Mouse (Mus musculus): ENCODE results near the gene Csf3. TPM values are rescaled to one million over a fixed set of nuclear protein-coding genes. Genes with fewer than 3 reads are reported as not detected.

Csf3 gene
- polyA plus RNA-seq, 1 experiment = not detected

DNA sequence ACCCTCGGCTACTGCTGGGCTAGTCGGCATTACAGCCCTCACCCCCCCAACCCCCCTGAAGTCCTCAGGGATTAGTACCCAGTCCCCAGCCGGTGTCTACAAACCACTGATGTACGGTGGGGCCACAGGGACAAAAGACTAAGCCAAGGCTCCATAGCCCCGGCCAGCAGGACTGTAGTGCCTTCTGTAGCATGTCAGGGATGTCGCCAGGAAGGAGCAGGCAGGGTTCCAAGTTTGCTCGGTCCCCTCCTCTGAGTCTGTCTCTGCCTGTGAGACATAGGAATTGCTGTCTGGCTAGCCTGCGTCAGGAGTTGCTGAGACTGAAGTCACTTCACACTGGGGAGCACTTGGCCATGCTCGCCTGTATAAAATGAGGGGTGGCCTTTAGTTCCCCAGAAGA is 6.8 kb upstream of the Csf3 start:
- Histone ChIP-seq H3K4me3 (ENCODE audit: insufficient read depth, low read length) (no peak overlapping the region), H3K27ac (ENCODE audit: insufficient read depth, low read depth, low read length) (no peak overlapping the region), H3K4me1 (ENCODE audit: control insufficient read depth, insufficient read depth, low read length) (no peaks in the 10 kb centered on the region)
- TF ChIP-seq CTCF (IDR thresholded peaks at IDR 0.05; ENCODE audit: low read depth, low read length) (no peak), POLR2A (IDR thresholded peaks at IDR 0.05; ENCODE audit: borderline replicate concordance, low read depth, low read length) (no peak)

DNA sequence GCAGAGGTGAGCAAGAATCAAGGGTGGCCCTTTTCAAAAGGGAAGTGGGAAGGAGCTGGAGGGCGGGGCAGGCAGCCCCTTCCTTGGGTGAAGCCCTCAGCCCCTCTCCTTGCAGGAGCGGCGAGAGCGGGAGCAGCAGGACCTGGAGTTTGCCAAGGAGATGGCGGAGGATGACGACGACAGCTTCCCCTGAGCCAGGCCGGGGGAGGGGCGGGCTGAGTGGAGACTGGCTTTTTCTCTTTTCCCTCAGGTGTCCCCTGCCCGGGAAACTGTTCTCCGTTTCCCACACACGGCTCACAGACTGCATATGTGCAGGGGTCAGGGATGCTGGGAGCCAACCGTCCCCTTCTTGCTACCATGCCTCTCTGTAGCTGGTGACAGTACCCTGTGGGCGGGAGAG is 5.7 kb upstream of the Csf3 start:
- peaks cover 3% of the 10 kb centered on the region; the same call in 1 of the 2 replicates for H3K4me1 ChIP-seq (ENCODE audit: control insufficient read depth, insufficient read depth, low read length)
- H3K4me3 ChIP-seq (ENCODE audit: insufficient read depth, low read length) = no peak overlapping the region
- H3K27ac ChIP-seq (ENCODE audit: insufficient read depth, low read depth, low read length) = no peak overlapping the region
- TF ChIP-seq POLR2A (IDR thresholded peaks at IDR 0.05; ENCODE audit: borderline replicate concordance, low read depth, low read length) (no peak), CTCF (IDR thresholded peaks at IDR 0.05; ENCODE audit: low read depth, low read length) (no peak)

DNA sequence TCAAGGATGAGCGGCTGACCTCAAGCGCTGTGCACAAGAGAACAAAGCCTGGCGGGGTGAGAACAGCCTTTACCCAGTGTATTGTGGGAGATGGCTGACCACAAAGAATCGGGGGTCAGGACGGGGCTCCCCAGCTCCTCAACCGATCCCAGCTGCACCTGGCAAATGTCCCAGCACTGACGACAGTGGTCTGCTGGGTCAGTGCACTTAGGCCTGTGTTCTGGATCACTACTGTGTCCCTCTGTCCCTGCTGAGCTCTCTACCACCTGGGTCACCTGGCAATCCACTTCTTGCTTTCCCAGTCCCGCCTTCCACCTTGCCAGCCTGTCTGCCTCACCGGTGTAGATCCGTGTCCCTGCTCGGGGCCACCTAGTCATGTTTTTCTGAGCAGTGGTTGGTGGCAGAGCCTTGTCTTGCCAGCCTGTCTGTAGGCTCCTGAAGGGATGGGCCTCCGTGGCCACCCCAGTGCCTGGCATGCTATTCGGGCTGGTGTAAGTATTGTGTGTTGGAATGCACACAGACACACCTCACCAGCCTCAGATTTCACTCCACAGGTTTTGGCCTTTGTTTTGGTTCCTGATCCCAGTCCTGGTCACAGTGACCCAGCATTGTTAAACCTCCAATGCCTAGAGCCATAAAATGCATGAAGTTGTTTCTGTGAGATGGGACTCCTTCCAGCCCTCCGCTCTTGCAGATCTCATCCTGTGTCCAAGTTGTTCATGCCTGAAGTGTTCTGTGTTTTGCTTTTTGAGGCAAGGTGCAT is 4.4 kb upstream of the Csf3 start:
- H3K4me3 ChIP-seq (ENCODE audit: insufficient read depth, low read length) = no peak overlapping the region
- no peak for TF ChIP-seq POLR2A (IDR thresholded peaks at IDR 0.05; ENCODE audit: borderline replicate concordance, low read depth, low read length)
- TF ChIP-seq CTCF (IDR thresholded peaks at IDR 0.05; ENCODE audit: low read depth, low read length) = no peak
- no peak overlapping the region for H3K27ac ChIP-seq (ENCODE audit: insufficient read depth, low read depth, low read length)
- peaks cover 10% of the 10 kb centered on the region; the same call in 1 of the 2 replicates for H3K4me1 ChIP-seq (ENCODE audit: control insufficient read depth, insufficient read depth, low read length)

DNA sequence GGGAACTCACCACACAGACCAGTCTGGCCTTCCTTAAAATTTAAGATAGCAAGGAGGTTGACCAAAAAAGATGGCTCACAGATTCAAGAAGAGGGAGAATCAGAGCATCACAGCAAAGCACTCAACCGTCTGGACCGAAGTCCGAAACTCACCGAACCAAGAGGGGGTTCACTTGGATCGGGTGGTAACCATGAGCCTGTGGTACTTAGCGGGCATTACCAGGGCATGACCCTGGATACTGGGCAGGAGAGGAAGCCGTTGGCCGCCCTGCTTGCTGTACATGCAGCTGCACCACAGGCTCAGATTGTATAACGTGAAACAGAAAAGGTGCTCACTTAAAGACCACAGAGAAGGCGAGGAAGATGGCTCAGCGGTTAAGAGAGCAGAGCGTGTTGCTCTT is 3.8 kb upstream of the Csf3 start:
- Histone ChIP-seq H3K27ac (ENCODE audit: insufficient read depth, low read depth, low read length) (no peak overlapping the region), H3K4me1 (ENCODE audit: control insufficient read depth, insufficient read depth, low read length) (peaks cover 10% of the 10 kb centered on the region; the same call in 1 of the 2 replicates), H3K4me3 (ENCODE audit: insufficient read depth, low read length) (no peak overlapping the region)
- no peak for TF ChIP-seq POLR2A (IDR thresholded peaks at IDR 0.05; ENCODE audit: borderline replicate concordance, low read depth, low read length)

DNA sequence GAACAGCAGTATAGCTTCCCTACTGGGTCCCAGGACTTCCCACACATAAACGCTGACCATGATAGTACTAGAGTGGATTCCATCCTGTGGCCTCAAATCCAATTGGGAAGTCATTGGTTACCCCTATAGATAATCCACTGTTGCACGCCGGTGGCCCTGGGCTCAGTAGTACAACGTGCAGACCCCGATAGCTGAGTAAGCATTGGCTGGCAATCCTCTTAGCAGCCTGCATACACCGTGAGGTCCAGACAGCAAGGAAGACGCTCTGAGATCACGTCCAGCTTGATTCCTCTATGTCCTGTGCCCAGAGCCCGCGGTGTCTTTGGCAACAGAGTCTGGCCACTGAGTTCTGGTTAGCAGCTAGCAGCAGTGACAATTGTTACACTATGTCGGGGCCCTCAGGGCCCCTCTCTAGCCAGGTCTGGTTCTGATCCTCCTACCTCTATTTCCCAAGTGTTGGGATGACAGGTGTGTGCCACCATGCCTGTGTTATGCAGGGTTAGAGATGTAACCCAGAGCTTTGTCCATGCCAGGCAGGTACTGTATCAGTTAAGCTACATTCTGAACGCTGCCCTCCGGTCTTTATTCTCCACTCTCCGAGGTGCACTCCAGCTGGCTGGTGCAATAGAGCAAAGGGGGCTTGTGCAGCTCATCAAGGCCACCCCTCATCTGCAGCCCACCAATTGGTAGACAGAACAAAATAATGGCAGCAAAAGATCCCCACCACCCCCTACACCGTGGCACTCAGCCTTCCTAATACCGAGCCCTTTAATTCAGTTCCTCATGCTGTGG is 2.0 kb upstream of the Csf3 start:
- H3K4me3 ChIP-seq (ENCODE audit: insufficient read depth, low read length) = no peak overlapping the region
- H3K27ac ChIP-seq (ENCODE audit: insufficient read depth, low read depth, low read length) = no peak overlapping the region
- no peak for TF ChIP-seq CTCF (IDR thresholded peaks at IDR 0.05; ENCODE audit: low read depth, low read length)
- no peak for TF ChIP-seq POLR2A (IDR thresholded peaks at IDR 0.05; ENCODE audit: borderline replicate concordance, low read depth, low read length)
- H3K4me1 ChIP-seq (ENCODE audit: control insufficient read depth, insufficient read depth, low read length) = peaks cover 10% of the 10 kb centered on the region; the same call in 1 of the 2 replicates

DNA sequence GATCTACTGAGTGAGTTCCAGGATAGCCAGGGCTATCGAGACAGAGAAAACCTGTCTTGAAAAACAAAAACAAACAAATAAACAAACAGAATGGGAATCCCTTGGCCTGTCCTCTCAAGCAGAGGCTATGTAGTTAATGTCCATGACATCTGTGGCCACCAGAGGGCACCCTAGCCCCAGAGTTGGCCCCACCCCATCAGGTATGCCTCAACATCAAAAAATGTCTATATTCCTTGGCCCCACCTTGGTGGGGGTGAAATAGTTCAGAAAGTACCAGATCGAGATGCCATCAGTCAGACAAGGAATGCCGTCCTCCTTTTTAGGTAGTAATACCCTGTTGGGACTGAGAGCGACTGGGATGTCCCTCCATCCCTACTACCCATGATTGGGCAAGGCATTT is 1.2 kb upstream of the Csf3 start:
- Histone ChIP-seq H3K4me3 (ENCODE audit: insufficient read depth, low read length) (no peak overlapping the region), H3K27ac (ENCODE audit: insufficient read depth, low read depth, low read length) (no peak overlapping the region), H3K4me1 (ENCODE audit: control insufficient read depth, insufficient read depth, low read length) (peaks cover 10% of the 10 kb centered on the region; the same call in 1 of the 2 replicates)
- TF ChIP-seq POLR2A (IDR thresholded peaks at IDR 0.05; ENCODE audit: borderline replicate concordance, low read depth, low read length) = no peak
- peak; percentile 97 for TF ChIP-seq CTCF (IDR thresholded peaks at IDR 0.05; ENCODE audit: low read depth, low read length)

DNA sequence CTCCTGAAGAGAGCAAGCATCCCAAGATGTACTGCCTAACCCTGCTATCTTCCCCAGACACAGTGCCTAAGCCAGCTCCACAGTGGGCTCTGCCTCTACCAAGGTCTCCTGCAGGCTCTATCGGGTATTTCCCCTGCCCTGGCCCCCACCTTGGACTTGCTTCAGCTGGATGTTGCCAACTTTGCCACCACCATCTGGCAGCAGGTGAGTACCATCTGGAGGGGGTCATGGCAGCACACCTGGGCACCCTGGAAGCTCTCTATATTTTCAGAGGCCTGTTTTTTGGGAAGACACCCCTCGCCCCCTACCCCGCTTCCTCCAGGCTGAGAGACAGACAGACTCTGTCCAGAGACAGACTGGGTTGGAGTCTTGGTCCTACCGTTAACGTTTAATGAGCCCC is 1.3 kb downstream of the Csf3 start:
- TF ChIP-seq CTCF (IDR thresholded peaks at IDR 0.05; ENCODE audit: low read depth, low read length) (no peak), POLR2A (IDR thresholded peaks at IDR 0.05; ENCODE audit: borderline replicate concordance, low read depth, low read length) (no peak)
- Histone ChIP-seq H3K4me1 (ENCODE audit: control insufficient read depth, insufficient read depth, low read length) (peaks cover 23% of the 10 kb centered on the region), H3K27ac (ENCODE audit: insufficient read depth, low read depth, low read length) (no peak overlapping the region), H3K4me3 (ENCODE audit: insufficient read depth, low read length) (no peak overlapping the region)

DNA sequence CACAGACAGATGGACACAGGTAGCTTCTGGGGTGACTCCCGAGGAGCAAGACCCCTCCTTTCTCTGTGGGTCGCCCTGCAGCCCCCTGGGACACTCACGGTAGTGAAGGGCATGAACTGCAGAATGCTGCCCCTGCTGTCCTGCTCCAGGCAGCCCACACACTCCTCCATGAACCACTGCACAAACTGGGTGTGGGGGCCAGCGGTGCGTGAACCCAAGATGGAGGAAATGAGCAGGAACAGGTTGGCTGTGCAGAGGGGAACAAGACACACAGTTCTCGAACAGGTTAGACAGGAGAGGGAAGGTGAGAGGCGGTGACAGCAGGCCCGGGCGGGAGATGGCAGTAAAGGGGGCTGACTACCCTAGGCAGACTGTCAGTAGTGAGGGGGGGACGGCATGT is 4.0 kb downstream of the Csf3 start:
- Histone ChIP-seq H3K4me1 (ENCODE audit: control insufficient read depth, insufficient read depth, low read length) (peaks cover 44% of the 10 kb centered on the region), H3K4me3 (ENCODE audit: insufficient read depth, low read length) (no peak overlapping the region), H3K27ac (ENCODE audit: insufficient read depth, low read depth, low read length) (no peak overlapping the region)
- TF ChIP-seq CTCF (IDR thresholded peaks at IDR 0.05; ENCODE audit: low read depth, low read length) (no peak), POLR2A (IDR thresholded peaks at IDR 0.05; ENCODE audit: borderline replicate concordance, low read depth, low read length) (no peak)

DNA sequence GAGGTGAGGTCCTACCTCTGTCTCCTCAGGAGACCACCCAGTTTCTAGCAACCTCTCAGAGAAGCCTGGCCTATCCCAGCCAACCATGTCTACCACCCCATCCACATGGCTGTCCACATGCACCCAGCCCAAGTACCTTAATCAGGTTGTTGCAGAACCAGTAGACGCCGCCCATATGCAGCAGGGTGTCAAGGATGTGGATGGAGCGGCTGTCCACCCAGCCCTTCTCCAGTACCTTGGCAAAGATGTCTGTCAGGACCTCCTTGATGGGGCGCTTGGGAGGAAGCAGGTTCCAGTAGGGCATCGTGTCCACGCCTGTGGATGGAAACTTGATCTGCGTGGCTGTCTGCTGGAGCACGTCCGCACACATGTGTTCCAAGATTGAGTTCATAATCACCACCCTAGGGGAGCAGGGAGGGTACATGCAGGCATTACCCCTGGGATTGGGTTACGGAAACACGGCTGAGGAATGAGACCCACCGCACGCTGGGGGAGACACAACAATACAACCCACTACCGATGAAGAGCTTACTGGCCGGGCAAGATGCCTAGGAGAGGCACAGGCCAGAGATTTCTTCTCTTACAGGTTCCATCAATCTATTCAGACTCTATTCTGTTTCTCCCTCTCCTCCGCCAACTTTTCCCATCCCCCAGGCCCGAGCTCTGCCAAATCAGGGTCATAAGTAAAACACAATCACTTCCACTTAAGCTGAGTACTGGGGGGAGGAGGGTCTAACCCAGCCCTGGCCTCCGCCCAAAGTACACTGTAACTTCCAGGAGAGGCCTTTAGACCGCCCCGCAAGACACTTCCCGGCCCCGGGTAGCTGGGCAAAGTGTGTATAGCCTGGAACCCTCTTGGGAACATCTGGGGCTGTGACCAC is 6.6 kb downstream of the Csf3 start:
- no peak overlapping the region for H3K4me3 ChIP-seq (ENCODE audit: insufficient read depth, low read length)

More for the DNA sequence above, 6.6 kb downstream of the Csf3 start:
- no peak for TF ChIP-seq CTCF (IDR thresholded peaks at IDR 0.05; ENCODE audit: low read depth, low read length)
- no peak for TF ChIP-seq POLR2A (IDR thresholded peaks at IDR 0.05; ENCODE audit: borderline replicate concordance, low read depth, low read length)
- Histone ChIP-seq H3K4me1 (ENCODE audit: control insufficient read depth, insufficient read depth, low read length) (peaks cover 46% of the 10 kb centered on the region), H3K27ac (ENCODE audit: insufficient read depth, low read depth, low read length) (peak overlapping the region; percentile 63)
